Comparison of ENCODE assay signal across 8 mouse cellular contexts in genomic region chr10:59952152-59952780, GRCm38 (mm10). TPM values are rescaled to one million over a fixed set of nuclear protein-coding genes. Genes with fewer than 3 reads are reported as not detected.
A peak's percentile ranks its signal among the peaks of the same experiment; 100 is the strongest.
DNase-seq lines count a peak whose midpoint lies in the region; ATAC-seq and TF ChIP-seq lines count a peak whose summit lies in the region.

No protein-coding gene starts in this region.

- ATAC-seq in inflammation-experienced regulatory T-cells, adult 6 months: peak; percentile 11
- ATAC-seq in liver, embryonic 12.5 days: peak; percentile 41
- peak; percentile 49; the same call in 1 of the 2 replicates for ATAC-seq in neural tube, embryonic 11.5 days (ENCODE audit: insufficient read depth, low FRiP score, low TSS enrichment)

- WGBS in thymus, adult 2 months: under 1% methylated on average over 31 of the region's 31 CpGs
- under 1% methylated on average over 31 of the region's 31 CpGs for WGBS in liver, embryonic 12.5 days (ENCODE audit: insufficient replicate concordance)
- WGBS in neural tube, embryonic 11.5 days: under 1% methylated on average over 31 of the region's 31 CpGs

- no peaks in the 10 kb centered on the region for H3K9me3 ChIP-seq in liver, embryonic 12.5 days (replicated peaks)
- no peaks in the 10 kb centered on the region for H3K9me3 ChIP-seq in neural tube, embryonic 11.5 days (ENCODE audit: control insufficient read depth, low read length)

- H3K27me3 ChIP-seq in thymus, adult 2 months (ENCODE audit: control insufficient read depth, insufficient read depth, low read length): no peaks in the 10 kb centered on the region
- peaks cover 62% of the 10 kb centered on the region for H3K27me3 ChIP-seq in liver, embryonic 12.5 days (replicated peaks)
- no peaks in the 10 kb centered on the region for H3K27me3 ChIP-seq in neural tube, embryonic 11.5 days (ENCODE audit: control insufficient read depth, insufficient read depth, low read length)

- H3K27ac ChIP-seq in thymus, adult 2 months (ENCODE audit: control insufficient read depth, insufficient read depth, low read length): peak overlapping the region; percentile 53
- H3K27ac ChIP-seq in liver, embryonic 12.5 days: peak overlapping the region; percentile 50
- peak overlapping the region; percentile 92 for H3K27ac ChIP-seq in neural tube, embryonic 11.5 days (ENCODE audit: low read depth, low read length)

- peak overlapping the region; percentile 95 for H3K4me2 ChIP-seq in liver, embryonic 12.5 days
- H3K4me2 ChIP-seq in neural tube, embryonic 11.5 days (ENCODE audit: low read depth): peak overlapping the region; percentile 96

- peak overlapping the region; percentile 89 for H3K4me3 ChIP-seq in thymus, adult 2 months (ENCODE audit: control insufficient read depth, insufficient read depth, low read length)
- peak overlapping the region; percentile 66 for H3K4me3 ChIP-seq in liver, embryonic 12.5 days
- peak overlapping the region; percentile 86 for H3K4me3 ChIP-seq in neural tube, embryonic 11.5 days (ENCODE audit: low read depth, low read length)

- no peak; the same call in none of the 2 replicates for TF ChIP-seq POLR2A in thymus, adult 2 months (IDR thresholded peaks at IDR 0.05; ENCODE audit: control insufficient read depth, extremely low read depth, insufficient read depth, low read length, poor library complexity)

- TF ChIP-seq CTCF in thymus, adult 2 months (IDR thresholded peaks at IDR 0.05; ENCODE audit: borderline replicate concordance, control insufficient read depth, extremely low read depth, insufficient read depth, low read length, poor library complexity): no peak

- peak; percentile 64 for DNase-seq in thymus, adult 2 months
- DNase-seq in thymus, postnatal 25 days: no peak
- peak; percentile 80 for DNase-seq in embryo, embryonic 10 days (ENCODE audit: low spot score)
- DNase-seq in gastrocnemius, postnatal 14 days: peak; percentile 63
- peak; percentile 81 for DNase-seq in neural tube, embryonic 11.5 days (ENCODE audit: low spot score)
- peak; percentile 46 for DNase-seq in yolk sac, embryonic 10.5 days (ENCODE audit: low spot score)

- H3K9ac ChIP-seq in liver, embryonic 12.5 days: peak overlapping the region; percentile 70
- peak overlapping the region; percentile 76 for H3K9ac ChIP-seq in neural tube, embryonic 11.5 days (ENCODE audit: low read length)

- intact Hi-C loops in gastrocnemius, postnatal 14 days (cut with DNase I; ENCODE audit: low total_unique reads): no loop called here

- H3K36me3 ChIP-seq in thymus, adult 2 months (ENCODE audit: control insufficient read depth, insufficient read depth, low read length): peaks cover 12% of the 10 kb centered on the region
- H3K36me3 ChIP-seq in liver, embryonic 12.5 days: no peaks in the 10 kb centered on the region; the same call in 1 of the 2 replicates
- no peaks in the 10 kb centered on the region for H3K36me3 ChIP-seq in neural tube, embryonic 11.5 days (ENCODE audit: control insufficient read depth, insufficient read depth, low read length)

- H3K4me1 ChIP-seq in thymus, adult 2 months (replicated peaks; ENCODE audit: control insufficient read depth, insufficient read depth, low read length): peaks cover 24% of the 10 kb centered on the region
- peaks cover 39% of the 10 kb centered on the region for H3K4me1 ChIP-seq in liver, embryonic 12.5 days
- H3K4me1 ChIP-seq in neural tube, embryonic 11.5 days (ENCODE audit: control insufficient read depth, insufficient read depth, low read length): peaks cover 27% of the 10 kb centered on the region

RNA-seq across cellular contexts. Expression of gene Ddit4, which starts 0.6 kb away (rescaled TPM):
- 157 and 190 TPM in 2 replicates for polyA plus RNA-seq in thymus, adult 2 months (2012; rRNA removed)
- 10 to 100 TPM; 15.4 to 70.6 TPM for total RNA-seq in gastrocnemius, postnatal 14 days (2021)
- 10 to 100 TPM; 11.5 to 25.9 (median 14.4) TPM for polyA plus RNA-seq in inflammation-experienced regulatory T-cells, adult 6 months (2017; shearing (Covaris generic))
- polyA plus RNA-seq in liver, embryonic 12.5 days (2016; fragmentation: Nextera tagmentation; extraction: Ambion mirVana): 5.4 and 6.9 TPM in 2 replicates
- polyA plus RNA-seq in neural tube, embryonic 11.5 days (2014; fragmentation: Nextera tagmentation; extraction: Ambion mirVana): 5.2 and 7.0 TPM in 2 replicates

RNA-seq across cellular contexts. Expression of gene Ascc1, which starts 50.3 kb away (rescaled TPM):
- polyA plus RNA-seq in thymus, adult 2 months (2012; rRNA removed): 24.2 and 26.2 TPM in 2 replicates
- 10 to 100 TPM; 11.2 to 13.2 TPM for total RNA-seq in gastrocnemius, postnatal 14 days (2021)
- 10 to 100 TPM; 33.7 to 57.6 (median 44.3) TPM for polyA plus RNA-seq in inflammation-experienced regulatory T-cells, adult 6 months (2017; shearing (Covaris generic))
- polyA plus RNA-seq in liver, embryonic 12.5 days (2016; fragmentation: Nextera tagmentation; extraction: Ambion mirVana): 22.6 and 23.4 TPM in 2 replicates
- polyA plus RNA-seq in neural tube, embryonic 11.5 days (2014; fragmentation: Nextera tagmentation; extraction: Ambion mirVana): 34.9 and 35.4 TPM in 2 replicates

RNA-seq across cellular contexts. Expression of gene Anapc16, which starts 50.7 kb away (rescaled TPM):
- polyA plus RNA-seq in thymus, adult 2 months (2012; rRNA removed): 108 and 136 TPM in 2 replicates
- 10 to 100 TPM; 35.6 to 47.3 TPM for total RNA-seq in gastrocnemius, postnatal 14 days (2021)
- 10 to 100 TPM; 89.0 to 99.4 (median 91.1) TPM for polyA plus RNA-seq in inflammation-experienced regulatory T-cells, adult 6 months (2017; shearing (Covaris generic))
- polyA plus RNA-seq in liver, embryonic 12.5 days (2016; fragmentation: Nextera tagmentation; extraction: Ambion mirVana): 55.3 and 63.1 TPM in 2 replicates
- polyA plus RNA-seq in neural tube, embryonic 11.5 days (2014; fragmentation: Nextera tagmentation; extraction: Ambion mirVana): 89.1 and 90.4 TPM in 2 replicates
